Comparison of ENCODE assay signal across 20 mouse cellular contexts in genomic region chr19:55105969-55106368, GRCm38 (mm10). TPM values are rescaled to one million over a fixed set of nuclear protein-coding genes. Genes with fewer than 3 reads are reported as not detected.
A peak's percentile ranks its signal among the peaks of the same experiment; 100 is the strongest.
DNase-seq lines count a peak whose midpoint lies in the region; ATAC-seq and TF ChIP-seq lines count a peak whose summit lies in the region.
"Had no signal": no experiment of that assay in that cellular context is flagged by ENCODE, and none has a peak within 500 bp of the region (broad histone marks: within the 10 kb centered on the region; RNA-seq: fewer than 3 reads in every experiment).

No protein-coding gene starts in this region.

- H3K36me3 ChIP-seq in heart, embryonic 10.5 days: no peaks in the 10 kb centered on the region
- H3K36me3 ChIP-seq in midbrain, embryonic 10.5 days: no peaks in the 10 kb centered on the region
- no peaks in the 10 kb centered on the region for H3K36me3 ChIP-seq in midbrain, embryonic 15.5 days (replicated peaks)
- H3K36me3 ChIP-seq: embryonic facial prominence, embryonic 12.5 days; forebrain, embryonic 12.5 days; heart, embryonic 13.5 days; hindbrain, embryonic 10.5 days; intestine, embryonic 15.5 days had no signal

- ATAC-seq in midbrain, embryonic 15.5 days (replicated peaks): no peak
- ATAC-seq: forebrain, embryonic 16.5 days; intestine, embryonic 15.5 days had no signal

- no peaks in the 10 kb centered on the region for H3K9me3 ChIP-seq in heart, embryonic 10.5 days
- H3K9me3 ChIP-seq in midbrain, embryonic 10.5 days (replicated peaks): no peaks in the 10 kb centered on the region
- H3K9me3 ChIP-seq in midbrain, embryonic 15.5 days: no peaks in the 10 kb centered on the region
- H3K9me3 ChIP-seq: embryonic facial prominence, embryonic 12.5 days; forebrain, embryonic 12.5 days; heart, embryonic 13.5 days; hindbrain, embryonic 10.5 days; intestine, embryonic 15.5 days had no signal

- 90% methylated on average over 3 of the region's 3 CpGs for WGBS in heart, embryonic 10.5 days
- 88% methylated on average over 3 of the region's 3 CpGs for WGBS in midbrain, embryonic 10.5 days
- 91% methylated on average over 3 of the region's 3 CpGs for WGBS in midbrain, embryonic 15.5 days

- no peaks in the 10 kb centered on the region for H3K27me3 ChIP-seq in heart, embryonic 10.5 days (ENCODE audit: insufficient read depth, poor library complexity, severe bottlenecking)
- peaks cover 9% of the 10 kb centered on the region for H3K27me3 ChIP-seq in midbrain, embryonic 10.5 days (ENCODE audit: low read depth, poor library complexity, severe bottlenecking)
- H3K27me3 ChIP-seq in midbrain, embryonic 15.5 days (replicated peaks): no peaks in the 10 kb centered on the region
- H3K27me3 ChIP-seq: forebrain, embryonic 12.5 days; intestine, embryonic 15.5 days had no signal

- H3K4me1 ChIP-seq in heart, embryonic 10.5 days: peaks cover 10% of the 10 kb centered on the region
- peaks cover 36% of the 10 kb centered on the region for H3K4me1 ChIP-seq in midbrain, embryonic 10.5 days
- H3K4me1 ChIP-seq in midbrain, embryonic 15.5 days: peaks cover 9% of the 10 kb centered on the region; the same call in 1 of the 2 replicates
- H3K4me1 ChIP-seq: embryonic facial prominence, embryonic 12.5 days; hindbrain, embryonic 10.5 days had no signal

- H3K4me2 ChIP-seq in midbrain, embryonic 15.5 days: no peak overlapping the region
- H3K4me2 ChIP-seq: embryonic facial prominence, embryonic 12.5 days; forebrain, embryonic 12.5 days; heart, embryonic 13.5 days; hindbrain, embryonic 14.5 days; intestine, embryonic 15.5 days had no signal

- DNase-seq in gastrocnemius, adult 2 months: no peak
- DNase-seq in gastrocnemius, postnatal 4 days (ENCODE audit: low spot score in 2 of 2): no peak
- DNase-seq in heart, embryonic 10.5 days (ENCODE audit: low spot score): peak; percentile 19
- DNase-seq in heart, adult 8-10 months (ENCODE audit: low spot score): no peak
- DNase-seq in midbrain, embryonic 10.5 days (ENCODE audit: low spot score): no peak
- peak; percentile 100 for DNase-seq in gonadal fat pad, adult 2 months (ENCODE audit: low read depth)
- DNase-seq in layer of hippocampus, adult 18-20 months (ENCODE audit: low spot score in 2 of 2): no peak
- DNase-seq: cerebellum, adult 11-12 months; cerebellum, adult 9-10 months; cerebellum, postnatal 25 days; gastrocnemius, postnatal 25 days; kidney, adult 18-20 months had no signal

- H3K27ac ChIP-seq in gastrocnemius, adult 2 months: peak overlapping the region; percentile 38
- no peak overlapping the region for H3K27ac ChIP-seq in heart, embryonic 10.5 days
- 0 out of 2 replicates have a peak overlapping the region, but pooled peaks have one; percentile 28 for H3K27ac ChIP-seq in midbrain, embryonic 10.5 days (replicated peaks)
- no peak overlapping the region for H3K27ac ChIP-seq in midbrain, embryonic 15.5 days
- H3K27ac ChIP-seq: embryonic facial prominence, embryonic 12.5 days; forebrain, embryonic 12.5 days; heart, embryonic 13.5 days; hindbrain, embryonic 10.5 days; hindbrain, embryonic 14.5 days; intestine, embryonic 15.5 days had no signal

- intact Hi-C loops in gastrocnemius, adult 2 months (cut with DNase I): no loop called here

- no peak overlapping the region for H3K4me3 ChIP-seq in gastrocnemius, adult 2 months
- no peak overlapping the region for H3K4me3 ChIP-seq in heart, embryonic 10.5 days
- H3K4me3 ChIP-seq in midbrain, embryonic 10.5 days: no peak overlapping the region
- H3K4me3 ChIP-seq in midbrain, embryonic 15.5 days: no peak overlapping the region
- H3K4me3 ChIP-seq: embryonic facial prominence, embryonic 12.5 days; forebrain, embryonic 12.5 days; heart, embryonic 13.5 days; hindbrain, embryonic 10.5 days; intestine, embryonic 15.5 days had no signal

- no peak overlapping the region for H3K9ac ChIP-seq in midbrain, embryonic 15.5 days
- H3K9ac ChIP-seq: embryonic facial prominence, embryonic 12.5 days; forebrain, embryonic 12.5 days; heart, embryonic 13.5 days; hindbrain, embryonic 14.5 days; intestine, embryonic 15.5 days had no signal

- TF ChIP-seq CTCF in gastrocnemius, adult 2 months (IDR thresholded peaks at IDR 0.05): no peak

RNA-seq across cellular contexts. Expression of gene Gpam, which starts 21.1 kb away (rescaled TPM):
- 100 to 1,000 TPM in 1 of 2 experiments, 10 to 100 TPM in 1; 69.0 to 124 TPM for total RNA-seq in gastrocnemius, adult 2 months (2021)
- total RNA-seq in gastrocnemius, postnatal 4 days (2021): 10 to 100 TPM; 67.6 to 79.1 TPM
- polyA plus RNA-seq in heart, embryonic 10.5 days (2016; fragmentation: Nextera tagmentation; extraction: Ambion mirVana): 12.8 and 14.9 TPM in 2 replicates
- total RNA-seq in heart, adult 8-10 months (2022): 100 to 1,000 TPM; 170 to 216 (median 189) TPM
- 21.9 and 28.5 TPM in 2 replicates for polyA plus RNA-seq in midbrain, embryonic 10.5 days (2016; fragmentation: Nextera tagmentation; extraction: Ambion mirVana)
- polyA plus RNA-seq in midbrain, embryonic 15.5 days (2015; fragmentation: Nextera tagmentation; extraction: Ambion mirVana): 24.6 and 25.8 TPM in 2 replicates
- 88.7 and 95.1 TPM in 2 replicates for polyA plus RNA-seq in gonadal fat pad, adult 2 months (2012; rRNA removed)
- 10 to 100 TPM; 42.5 to 43.4 TPM for total RNA-seq in layer of hippocampus, adult 18-20 months (2021)

Comparison
In these comparisons a context has a peak if more than half of its experiments do, and no peak if none do; other contexts are left out.
1. DNase-seq: peak in heart, embryonic 10.5 days (single experiment) and gonadal fat pad, adult 2 months (single experiment); none in gastrocnemius, adult 2 months (single experiment), gastrocnemius, postnatal 4 days (0 of 2), heart, adult 8-10 months (single experiment), midbrain, embryonic 10.5 days (single experiment) and layer of hippocampus, adult 18-20 months (0 of 2).
2. H3K27ac ChIP-seq: peak in gastrocnemius, adult 2 months (single experiment) and midbrain, embryonic 10.5 days (single experiment); none in heart, embryonic 10.5 days (single experiment) and midbrain, embryonic 15.5 days (single experiment).